Mouse (Mus musculus): ENCODE results near the gene Ap3m1. TPM values are rescaled to one million over a fixed set of nuclear protein-coding genes. Genes with fewer than 3 reads are reported as not detected.

Gene Ap3m1
- polyA plus RNA-seq, 1 experiment from 2014 or later: 51.0 TPM

GRCm38 (mm10) chr14:21073981-21074380 lies 21.7 kb upstream of the Ap3m1 start:
- no peak for DNase-seq (ENCODE audit: low spot score)

GRCm38 (mm10) chr14:21069594-21069993 lies 17.3 kb upstream of the Ap3m1 start:
- DNase-seq (ENCODE audit: low spot score): peak; percentile 33

- no peak for DNase-seq (ENCODE audit: low spot score)
Observed at GRCm38 (mm10) chr14:21065490-21066162, 13.3 kb upstream of the Ap3m1 start.

- no peak for DNase-seq (ENCODE audit: low spot score)
Observed at GRCm38 (mm10) chr14:21064321-21064720, 12.0 kb upstream of the Ap3m1 start.

- no peak for DNase-seq (ENCODE audit: low spot score)
Observed at GRCm38 (mm10) chr14:21062766-21063513, 10.6 kb upstream of the Ap3m1 start.

- no peak for DNase-seq (ENCODE audit: low spot score)
Observed at GRCm38 (mm10) chr14:21058972-21059371, 6.7 kb upstream of the Ap3m1 start.

GRCm38 (mm10) chr14:21053586-21053985 lies 1.3 kb upstream of the Ap3m1 start:
- DNase-seq (ENCODE audit: low spot score): no peak

- no peak for DNase-seq (ENCODE audit: low spot score)
Observed at GRCm38 (mm10) chr14:21053151-21053550, 843 bp upstream of the Ap3m1 start.

- DNase-seq (ENCODE audit: low spot score): no peak
Observed at GRCm38 (mm10) chr14:21052781-21053130, 448 bp upstream of the Ap3m1 start.

- no peak for DNase-seq (ENCODE audit: low spot score)
Observed at GRCm38 (mm10) chr14:21051380-21052111, 762 bp downstream of the Ap3m1 start.

GRCm38 (mm10) chr14:21050734-21051133 lies 1.6 kb downstream of the Ap3m1 start:
- peak; percentile 44 for DNase-seq (ENCODE audit: low spot score)

- DNase-seq (ENCODE audit: low spot score): peak; percentile 57
Observed at GRCm38 (mm10) chr14:21048879-21049278, 3.4 kb downstream of the Ap3m1 start.

GRCm38 (mm10) chr14:21047840-21048239 lies 4.5 kb downstream of the Ap3m1 start:
- no peak for DNase-seq (ENCODE audit: low spot score)

GRCm38 (mm10) chr14:21039623-21040022 lies 12.7 kb downstream of the Ap3m1 start:
- no peak for DNase-seq (ENCODE audit: low spot score)

GRCm38 (mm10) chr14:21039077-21039476 lies 13.2 kb downstream of the Ap3m1 start:
- no peak for DNase-seq (ENCODE audit: low spot score)

- no peak for DNase-seq (ENCODE audit: low spot score)
Observed at GRCm38 (mm10) chr14:21034791-21035190, 17.5 kb downstream of the Ap3m1 start.

- DNase-seq (ENCODE audit: low spot score): no peak
Observed at GRCm38 (mm10) chr14:21034271-21034670, 18.0 kb downstream of the Ap3m1 start.

- peak; percentile 67 for DNase-seq (ENCODE audit: low spot score)
Observed at GRCm38 (mm10) chr14:21031783-21032511, 20.4 kb downstream of the Ap3m1 start.

GRCm38 (mm10) chr14:21029025-21029659 lies 23.2 kb downstream of the Ap3m1 start:
- DNase-seq (ENCODE audit: low spot score): no peak

GRCm38 (mm10) chr14:21027542-21027941 lies 24.8 kb downstream of the Ap3m1 start:
- no peak for DNase-seq (ENCODE audit: low spot score)

- DNase-seq (ENCODE audit: low spot score): no peak
Observed at GRCm38 (mm10) chr14:21020435-21020834, 31.9 kb downstream of the Ap3m1 start.
